8 mouse cellular contexts compared by ENCODE assay signal in the genomic region with DNA sequence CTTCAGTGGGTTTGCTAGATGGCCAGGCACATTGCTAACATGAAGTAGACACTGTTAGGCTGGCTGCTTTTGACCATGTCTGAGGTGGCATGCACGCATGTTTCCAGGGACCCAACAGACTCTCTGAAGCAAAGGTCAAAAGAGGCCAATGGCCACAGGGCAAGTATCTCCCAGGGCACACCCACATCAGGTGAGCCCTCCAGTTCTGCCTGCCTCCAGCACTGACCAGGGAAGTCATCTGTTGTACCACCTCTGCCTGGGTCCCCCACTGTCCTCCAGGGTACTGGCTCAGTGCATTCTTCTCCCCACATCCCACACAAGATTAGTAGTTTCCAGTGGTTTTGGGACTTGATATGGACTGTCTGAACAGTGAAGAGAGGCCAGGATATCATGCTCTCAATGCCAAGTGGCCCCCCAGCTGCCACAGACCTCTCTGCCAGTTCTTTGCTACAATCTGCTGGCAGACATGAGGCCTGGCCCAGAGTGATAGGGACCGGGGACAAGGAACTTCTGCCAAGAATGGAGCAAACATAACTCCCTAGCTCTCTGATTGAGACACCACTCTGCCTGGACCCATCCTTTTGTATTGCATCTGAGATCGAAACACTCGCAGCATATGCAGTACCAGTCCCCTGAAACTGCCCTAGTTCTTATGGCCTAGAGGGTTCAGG. TPM values are rescaled to one million over a fixed set of nuclear protein-coding genes. Genes with fewer than 3 reads are reported as not detected.
A peak's percentile ranks its signal among the peaks of the same experiment; 100 is the strongest.
DNase-seq lines count a peak whose midpoint lies in the region; ATAC-seq and TF ChIP-seq lines count a peak whose summit lies in the region.

No protein-coding gene starts in this region.

- H3K9ac ChIP-seq in hindbrain, embryonic 11.5 days (ENCODE audit: low read depth, low read length), result no peak overlapping the region
- H3K9ac ChIP-seq in heart, postnatal 0 days (replicated peaks; ENCODE audit: low read depth, low read length), result peak overlapping the region; percentile 74; the same call in 1 of the 2 replicates
- H3K9ac ChIP-seq in liver, embryonic 14.5 days (replicated peaks), result peak overlapping the region; percentile 85

- peaks cover 33% of the 10 kb centered on the region for H3K4me1 ChIP-seq in hindbrain, embryonic 10.5 days (replicated peaks)
- H3K4me1 ChIP-seq in hindbrain, embryonic 11.5 days (replicated peaks; ENCODE audit: control insufficient read depth, insufficient read depth, low read length), result 0 out of 2 replicates have a peak, but pooled peaks cover 4% of the 10 kb centered on the region
- peaks cover 5% of the 10 kb centered on the region for H3K4me1 ChIP-seq in cortical plate, adult 2 months (ENCODE audit: control insufficient read depth, insufficient read depth, low read length)
- H3K4me1 ChIP-seq in heart, postnatal 0 days (ENCODE audit: control insufficient read depth, insufficient read depth), result peaks cover 45% of the 10 kb centered on the region
- H3K4me1 ChIP-seq in liver, embryonic 14.5 days (replicated peaks; ENCODE audit: control insufficient read depth in 2 of 2, insufficient read depth in 2 of 2, low read length in 1 of 2), result peaks cover 85 to 86% of the 10 kb centered on the region in 2 experiments

- no peak for DNase-seq in hindbrain, embryonic 10.5 days (ENCODE audit: low spot score)
- no peak for DNase-seq in hindbrain, embryonic 11.5 days (ENCODE audit: low spot score)
- DNase-seq in heart, postnatal 0 days (ENCODE audit: low spot score), result no peak
- DNase-seq in liver, embryonic 14.5 days (ENCODE audit: low read depth in 3 of 3, low spot score in 3 of 3), result no peak
- peak; percentile 59 to 82 for DNase-seq in spleen, postnatal 10 days (ENCODE audit: low spot score in 2 of 2)
- DNase-seq in right cerebral cortex, postnatal 25 days, result no peak
- DNase-seq in ovary, adult 18-20 months (ENCODE audit: low spot score), result no peak

- no peak for ATAC-seq in hindbrain, embryonic 11.5 days (ENCODE audit: low FRiP score)
- ATAC-seq in heart, postnatal 0 days (ENCODE audit: insufficient read depth, low read depth), result no peak
- 0 out of 2 replicates have a peak, but pooled peaks have one; percentile 2 for ATAC-seq in liver, embryonic 14.5 days (ENCODE audit: insufficient read depth)

- H3K4me2 ChIP-seq in hindbrain, embryonic 11.5 days (replicated peaks; ENCODE audit: low read depth, low read length), result no peak overlapping the region
- peak overlapping the region; percentile 67 for H3K4me2 ChIP-seq in heart, postnatal 0 days (ENCODE audit: low read depth, low read length)
- H3K4me2 ChIP-seq in liver, embryonic 14.5 days (ENCODE audit: low read depth), result peak overlapping the region; percentile 89

- no peaks in the 10 kb centered on the region for H3K9me3 ChIP-seq in hindbrain, embryonic 10.5 days
- H3K9me3 ChIP-seq in hindbrain, embryonic 11.5 days (ENCODE audit: control insufficient read depth, low read length), result no peaks in the 10 kb centered on the region
- H3K9me3 ChIP-seq in heart, postnatal 0 days (replicated peaks; ENCODE audit: control insufficient read depth, low read length), result no peaks in the 10 kb centered on the region
- H3K9me3 ChIP-seq in liver, embryonic 14.5 days (ENCODE audit: control insufficient read depth, low read length), result no peaks in the 10 kb centered on the region

- H3K27me3 ChIP-seq in hindbrain, embryonic 10.5 days (ENCODE audit: insufficient read depth, poor library complexity, severe bottlenecking), result no peaks in the 10 kb centered on the region
- no peaks in the 10 kb centered on the region for H3K27me3 ChIP-seq in hindbrain, embryonic 11.5 days (ENCODE audit: control insufficient read depth, insufficient read depth, low read length)
- no peaks in the 10 kb centered on the region for H3K27me3 ChIP-seq in heart, postnatal 0 days (ENCODE audit: control insufficient read depth, insufficient read depth, low read length)
- no peaks in the 10 kb centered on the region for H3K27me3 ChIP-seq in liver, embryonic 14.5 days (ENCODE audit: control insufficient read depth, insufficient read depth, low read length)

- 83% methylated on average over 4 of the region's 4 CpGs for WGBS in hindbrain, embryonic 10.5 days
- whole genome bisulfite sequencing in hindbrain, embryonic 11.5 days, result 78% methylated on average over 4 of the region's 4 CpGs
- WGBS in heart, postnatal 0 days, result 58% methylated on average over 4 of the region's 4 CpGs
- 59% methylated on average over 4 of the region's 4 CpGs for WGBS in liver, embryonic 14.5 days (ENCODE audit: insufficient replicate concordance)

- peak overlapping the region; percentile 57 for H3K4me3 ChIP-seq in hindbrain, embryonic 10.5 days
- H3K4me3 ChIP-seq in hindbrain, embryonic 11.5 days (ENCODE audit: low read depth, low read length), result no peak overlapping the region
- H3K4me3 ChIP-seq in cortical plate, adult 2 months (ENCODE audit: insufficient read depth, low read length), result peak overlapping the region; percentile 86; the same call in 1 of the 2 replicates
- peak overlapping the region; percentile 61; the same call in 1 of the 2 replicates for H3K4me3 ChIP-seq in heart, postnatal 0 days (ENCODE audit: low read depth, low read length)
- H3K4me3 ChIP-seq in liver, embryonic 14.5 days (ENCODE audit: insufficient read depth in 1 of 2, low read depth in 2 of 2, low read length in 2 of 2), result peak overlapping the region in 1 of 2 experiments; percentile 87; a peak in 2 of 4 replicates

- TF ChIP-seq POLR2A in cortical plate, adult 2 months (IDR thresholded peaks at IDR 0.05; ENCODE audit: extremely low read depth, insufficient read depth, low read length), result no peak

- peak overlapping the region; percentile 92 for H3K27ac ChIP-seq in hindbrain, embryonic 10.5 days
- no peak overlapping the region for H3K27ac ChIP-seq in hindbrain, embryonic 11.5 days (ENCODE audit: low read depth, low read length)
- peak overlapping the region; percentile 98; the same call in 1 of the 2 replicates for H3K27ac ChIP-seq in cortical plate, adult 2 months (ENCODE audit: insufficient read depth, low read length)
- H3K27ac ChIP-seq in heart, postnatal 0 days (ENCODE audit: low read depth), result peak overlapping the region; percentile 88
- H3K27ac ChIP-seq in liver, embryonic 14.5 days, result peak overlapping the region; percentile 91

- TF ChIP-seq EP300 in heart, postnatal 0 days (IDR thresholded peaks at IDR 0.05; ENCODE audit: low read depth), result no peak
- TF ChIP-seq EP300 in liver, embryonic 14.5 days (IDR thresholded peaks at IDR 0.05; ENCODE audit: low read depth), result peak; percentile 74

- no peak for TF ChIP-seq CTCF in cortical plate, adult 2 months (IDR thresholded peaks at IDR 0.05; ENCODE audit: extremely low read depth, insufficient read depth, low read length)
- TF ChIP-seq CTCF in heart, postnatal 0 days (IDR thresholded peaks at IDR 0.05; ENCODE audit: low read depth), result no peak
- TF ChIP-seq CTCF in liver, embryonic 14.5 days (IDR thresholded peaks at IDR 0.05; ENCODE audit: low read depth), result no peak; the same call in 1 of the 2 replicates

- H3K36me3 ChIP-seq in hindbrain, embryonic 10.5 days, result peaks cover 22% of the 10 kb centered on the region
- no peaks in the 10 kb centered on the region for H3K36me3 ChIP-seq in hindbrain, embryonic 11.5 days (ENCODE audit: control insufficient read depth, insufficient read depth, low read length)
- peaks cover 21% of the 10 kb centered on the region for H3K36me3 ChIP-seq in heart, postnatal 0 days (replicated peaks; ENCODE audit: control insufficient read depth, insufficient read depth, low read length)
- peaks cover 4% of the 10 kb centered on the region; the same call in 1 of the 2 replicates for H3K36me3 ChIP-seq in liver, embryonic 14.5 days (replicated peaks; ENCODE audit: control insufficient read depth, insufficient read depth, low read depth)

RNA-seq across cellular contexts. Expression of a gene that starts 2.4 kb away (rescaled TPM):
- 27.2 and 32.7 TPM in 2 replicates for polyA plus RNA-seq in hindbrain, embryonic 10.5 days (2016; fragmentation: Nextera tagmentation; extraction: Ambion mirVana)
- polyA plus RNA-seq in hindbrain, embryonic 11.5 days (2014; fragmentation: Nextera tagmentation; extraction: Ambion mirVana), result 23.9 and 25.2 TPM in 2 replicates
- 46.0 and 47.5 TPM in 2 replicates for polyA plus RNA-seq in cortical plate, adult 2 months (2012; rRNA removed)
- 95.1 and 107 TPM in 2 replicates for total RNA-seq in heart, postnatal 0 days (2014; rRNA removed; ENCODE audit: low replicate concordance)
- polyA plus RNA-seq in heart, postnatal 0 days (2015; fragmentation: Nextera tagmentation; extraction: Ambion mirVana), result 63.6 and 65.5 TPM in 2 replicates
- 19.5 and 20.0 TPM in 2 replicates for polyA plus RNA-seq in liver, embryonic 14.5 days (2012; rRNA removed)
- 13.1 and 17.0 TPM in 2 replicates for polyA plus RNA-seq in liver, embryonic 14.5 days (2014; fragmentation: Nextera tagmentation; extraction: Ambion mirVana)

RNA-seq across cellular contexts. Expression of a gene that starts 22.2 kb away (rescaled TPM):
- 5.2 and 5.4 TPM in 2 replicates for polyA plus RNA-seq in hindbrain, embryonic 10.5 days (2016; fragmentation: Nextera tagmentation; extraction: Ambion mirVana)
- polyA plus RNA-seq in hindbrain, embryonic 11.5 days (2014; fragmentation: Nextera tagmentation; extraction: Ambion mirVana), result 7.7 and 9.4 TPM in 2 replicates
- polyA plus RNA-seq in cortical plate, adult 2 months (2012; rRNA removed), result 8.4 and 10.4 TPM in 2 replicates
- 5.2 and 5.9 TPM in 2 replicates for total RNA-seq in heart, postnatal 0 days (2014; rRNA removed; ENCODE audit: low replicate concordance)
- polyA plus RNA-seq in heart, postnatal 0 days (2015; fragmentation: Nextera tagmentation; extraction: Ambion mirVana), result 0.97 and 1.2 TPM in 2 replicates
- 2.2 TPM in 2 replicates for polyA plus RNA-seq in liver, embryonic 14.5 days (2012; rRNA removed)
- 1.3 and 1.4 TPM in 2 replicates for polyA plus RNA-seq in liver, embryonic 14.5 days (2014; fragmentation: Nextera tagmentation; extraction: Ambion mirVana)

RNA-seq across cellular contexts. Expression of a gene that starts 22.5 kb away (rescaled TPM):
- polyA plus RNA-seq in hindbrain, embryonic 10.5 days (2016; fragmentation: Nextera tagmentation; extraction: Ambion mirVana), result 99.7 and 116 TPM in 2 replicates
- polyA plus RNA-seq in hindbrain, embryonic 11.5 days (2014; fragmentation: Nextera tagmentation; extraction: Ambion mirVana), result 102 and 106 TPM in 2 replicates
- 42.9 and 52.5 TPM in 2 replicates for polyA plus RNA-seq in cortical plate, adult 2 months (2012; rRNA removed)
- total RNA-seq in heart, postnatal 0 days (2014; rRNA removed; ENCODE audit: low replicate concordance), result 15.3 and 31.9 TPM in 2 replicates
- 12.1 and 15.0 TPM in 2 replicates for polyA plus RNA-seq in heart, postnatal 0 days (2015; fragmentation: Nextera tagmentation; extraction: Ambion mirVana)
- polyA plus RNA-seq in liver, embryonic 14.5 days (2012; rRNA removed), result 156 and 166 TPM in 2 replicates
- polyA plus RNA-seq in liver, embryonic 14.5 days (2014; fragmentation: Nextera tagmentation; extraction: Ambion mirVana), result 184 and 209 TPM in 2 replicates

RNA-seq across cellular contexts. Expression of a gene that starts 24.6 kb away (rescaled TPM):
- polyA plus RNA-seq in hindbrain, embryonic 10.5 days (2016; fragmentation: Nextera tagmentation; extraction: Ambion mirVana), result 16.4 and 19.0 TPM in 2 replicates
- polyA plus RNA-seq in hindbrain, embryonic 11.5 days (2014; fragmentation: Nextera tagmentation; extraction: Ambion mirVana), result 8.7 and 10.7 TPM in 2 replicates
- polyA plus RNA-seq in cortical plate, adult 2 months (2012; rRNA removed), result 8.8 and 10.1 TPM in 2 replicates
- total RNA-seq in heart, postnatal 0 days (2014; rRNA removed; ENCODE audit: low replicate concordance), result 32.5 and 38.0 TPM in 2 replicates
- 27.4 and 27.8 TPM in 2 replicates for polyA plus RNA-seq in heart, postnatal 0 days (2015; fragmentation: Nextera tagmentation; extraction: Ambion mirVana)
- 25.9 and 31.5 TPM in 2 replicates for polyA plus RNA-seq in liver, embryonic 14.5 days (2012; rRNA removed)
- polyA plus RNA-seq in liver, embryonic 14.5 days (2014; fragmentation: Nextera tagmentation; extraction: Ambion mirVana), result 25.9 and 27.4 TPM in 2 replicates

RNA-seq across cellular contexts. Expression of a gene that starts 29.4 kb away (rescaled TPM):
- 9.7 and 12.8 TPM in 2 replicates for polyA plus RNA-seq in hindbrain, embryonic 10.5 days (2016; fragmentation: Nextera tagmentation; extraction: Ambion mirVana)
- 8.8 and 9.0 TPM in 2 replicates for polyA plus RNA-seq in hindbrain, embryonic 11.5 days (2014; fragmentation: Nextera tagmentation; extraction: Ambion mirVana)
- polyA plus RNA-seq in cortical plate, adult 2 months (2012; rRNA removed), result 82.1 and 87.2 TPM in 2 replicates
- total RNA-seq in heart, postnatal 0 days (2014; rRNA removed; ENCODE audit: low replicate concordance), result 62.9 and 84.8 TPM in 2 replicates
- polyA plus RNA-seq in heart, postnatal 0 days (2015; fragmentation: Nextera tagmentation; extraction: Ambion mirVana), result 7.1 and 7.8 TPM in 2 replicates
- 11.0 and 12.4 TPM in 2 replicates for polyA plus RNA-seq in liver, embryonic 14.5 days (2012; rRNA removed)
- 2.7 and 3.0 TPM in 2 replicates for polyA plus RNA-seq in liver, embryonic 14.5 days (2014; fragmentation: Nextera tagmentation; extraction: Ambion mirVana)

Comparison
In these comparisons a context has a peak if more than half of its experiments do, and no peak if none do; other contexts are left out.
1. DNase-seq: peak in spleen, postnatal 10 days (2 of 2); none in hindbrain, embryonic 10.5 days (single experiment), hindbrain, embryonic 11.5 days (single experiment), heart, postnatal 0 days (single experiment), liver, embryonic 14.5 days (0 of 3), right cerebral cortex, postnatal 25 days (single experiment) and ovary, adult 18-20 months (single experiment).